Mouse (Mus musculus): ENCODE data around the gene Wdr66. TPM values are rescaled to one million over a fixed set of nuclear protein-coding genes. Genes with fewer than 3 reads are reported as not detected.
A peak's percentile ranks its signal among the peaks of the same experiment; 100 is the strongest.

Gene Wdr66
- polyA plus RNA-seq, 1 experiment from 2014 or later = 0.46 TPM

GRCm38 (mm10) chr5:123296972-123297754 is 45.3 kb downstream of the Wdr66 start:
- Histone ChIP-seq H3K9ac (replicated peaks; ENCODE audit: low read length) (no peak overlapping the region), H3K4me3 (replicated peaks; ENCODE audit: low read depth, low read length) (no peak overlapping the region), H3K36me3 (ENCODE audit: control insufficient read depth, insufficient read depth, low read length) (no peaks in the 10 kb centered on the region), H3K9me3 (ENCODE audit: control insufficient read depth, low read length) (no peaks in the 10 kb centered on the region), H3K27ac (replicated peaks; ENCODE audit: low read depth, low read length) (no peak overlapping the region), H3K4me2 (ENCODE audit: low read length) (no peak overlapping the region), H3K4me1 (ENCODE audit: control insufficient read depth, insufficient read depth, low read length) (peaks cover 14% of the 10 kb centered on the region), H3K27me3 (ENCODE audit: control insufficient read depth, insufficient read depth, low read length) (no peaks in the 10 kb centered on the region)
- WGBS = 54% methylated on average over 23 of the region's 23 CpGs
- no peak for DNase-seq
- no peak for ATAC-seq (ENCODE audit: low FRiP score, low TSS enrichment)

- Histone ChIP-seq H3K9ac (replicated peaks; ENCODE audit: low read length) (no peak overlapping the region), H3K4me1 (ENCODE audit: control insufficient read depth, insufficient read depth, low read length) (peaks cover 19% of the 10 kb centered on the region), H3K9me3 (ENCODE audit: control insufficient read depth, low read length) (no peaks in the 10 kb centered on the region), H3K36me3 (ENCODE audit: control insufficient read depth, insufficient read depth, low read length) (no peaks in the 10 kb centered on the region), H3K4me3 (replicated peaks; ENCODE audit: low read depth, low read length) (no peak overlapping the region), H3K27ac (replicated peaks; ENCODE audit: low read depth, low read length) (no peak overlapping the region), H3K27me3 (ENCODE audit: control insufficient read depth, insufficient read depth, low read length) (no peaks in the 10 kb centered on the region), H3K4me2 (ENCODE audit: low read length) (no peak overlapping the region)
- 77% methylated on average over 7 of the region's 7 CpGs for WGBS
- ATAC-seq (ENCODE audit: low FRiP score, low TSS enrichment) = no peak
- no peak for DNase-seq
Observed at GRCm38 (mm10) chr5:123297830-123298229, 45.9 kb downstream of the Wdr66 start.

GRCm38 (mm10) chr5:123298526-123298925 is 46.6 kb downstream of the Wdr66 start:
- no peaks in the 10 kb centered on the region for H3K27me3 ChIP-seq (ENCODE audit: control insufficient read depth, insufficient read depth, low read length)
- H3K36me3 ChIP-seq (ENCODE audit: control insufficient read depth, insufficient read depth, low read length) = no peaks in the 10 kb centered on the region
- H3K9ac ChIP-seq (replicated peaks; ENCODE audit: low read length) = no peak overlapping the region
- DNase-seq (no peak), ATAC-seq (ENCODE audit: low FRiP score, low TSS enrichment) (no peak)
- H3K9me3 ChIP-seq (ENCODE audit: control insufficient read depth, low read length) = no peaks in the 10 kb centered on the region
- H3K4me2 ChIP-seq (ENCODE audit: low read length) = no peak overlapping the region
- no peak overlapping the region for H3K27ac ChIP-seq (replicated peaks; ENCODE audit: low read depth, low read length)
- H3K4me1 ChIP-seq (ENCODE audit: control insufficient read depth, insufficient read depth, low read length) = peaks cover 19% of the 10 kb centered on the region
- 92% methylated on average over 6 of the region's 6 CpGs for WGBS
- H3K4me3 ChIP-seq (replicated peaks; ENCODE audit: low read depth, low read length) = no peak overlapping the region

GRCm38 (mm10) chr5:123300496-123301034 is 48.7 kb downstream of the Wdr66 start:
- H3K27me3 ChIP-seq (ENCODE audit: control insufficient read depth, insufficient read depth, low read length) = no peaks in the 10 kb centered on the region
- H3K36me3 ChIP-seq (ENCODE audit: control insufficient read depth, insufficient read depth, low read length) = no peaks in the 10 kb centered on the region
- H3K4me3 ChIP-seq (replicated peaks; ENCODE audit: low read depth, low read length) = no peak overlapping the region
- H3K27ac ChIP-seq (replicated peaks; ENCODE audit: low read depth, low read length) = no peak overlapping the region
- no peaks in the 10 kb centered on the region for H3K9me3 ChIP-seq (ENCODE audit: control insufficient read depth, low read length)
- DNase-seq (peak; percentile 47), ATAC-seq (ENCODE audit: low FRiP score, low TSS enrichment) (no peak)
- WGBS = 66% methylated on average over 8 of the region's 8 CpGs
- no peak overlapping the region for H3K4me2 ChIP-seq (ENCODE audit: low read length)
- H3K9ac ChIP-seq (replicated peaks; ENCODE audit: low read length) = no peak overlapping the region
- H3K4me1 ChIP-seq (ENCODE audit: control insufficient read depth, insufficient read depth, low read length) = peaks cover 19% of the 10 kb centered on the region

- Histone ChIP-seq H3K9me3 (ENCODE audit: control insufficient read depth, low read length) (no peaks in the 10 kb centered on the region), H3K4me3 (replicated peaks; ENCODE audit: low read depth, low read length) (no peak overlapping the region), H3K4me2 (ENCODE audit: low read length) (no peak overlapping the region), H3K27ac (replicated peaks; ENCODE audit: low read depth, low read length) (0 out of 2 replicates have a peak overlapping the region, but pooled peaks have one; percentile 13), H3K36me3 (ENCODE audit: control insufficient read depth, insufficient read depth, low read length) (no peaks in the 10 kb centered on the region), H3K4me1 (ENCODE audit: control insufficient read depth, insufficient read depth, low read length) (peaks cover 19% of the 10 kb centered on the region), H3K9ac (replicated peaks; ENCODE audit: low read length) (no peak overlapping the region), H3K27me3 (ENCODE audit: control insufficient read depth, insufficient read depth, low read length) (no peaks in the 10 kb centered on the region)
- ATAC-seq (ENCODE audit: low FRiP score, low TSS enrichment) (no peak), DNase-seq (no peak)
- 19% methylated on average over 20 of the region's 20 CpGs for WGBS
Observed at GRCm38 (mm10) chr5:123301780-123302521, 50.0 kb downstream of the Wdr66 start.

GRCm38 (mm10) chr5:123307630-123308282 is 55.9 kb downstream of the Wdr66 start:
- no peak overlapping the region for H3K27ac ChIP-seq (replicated peaks; ENCODE audit: low read depth, low read length)
- H3K4me1 ChIP-seq (ENCODE audit: control insufficient read depth, insufficient read depth, low read length) = no peaks in the 10 kb centered on the region
- no peak overlapping the region for H3K9ac ChIP-seq (replicated peaks; ENCODE audit: low read length)
- ATAC-seq (ENCODE audit: low FRiP score, low TSS enrichment) (no peak), DNase-seq (no peak)
- H3K9me3 ChIP-seq (ENCODE audit: control insufficient read depth, low read length) = no peaks in the 10 kb centered on the region
- H3K36me3 ChIP-seq (ENCODE audit: control insufficient read depth, insufficient read depth, low read length) = no peaks in the 10 kb centered on the region
- 54% methylated on average over 18 of the region's 18 CpGs for WGBS
- no peak overlapping the region for H3K4me3 ChIP-seq (replicated peaks; ENCODE audit: low read depth, low read length)
- H3K27me3 ChIP-seq (ENCODE audit: control insufficient read depth, insufficient read depth, low read length) = no peaks in the 10 kb centered on the region
- no peak overlapping the region for H3K4me2 ChIP-seq (ENCODE audit: low read length)

- WGBS = 48% methylated on average over 10 of the region's 10 CpGs
- no peak overlapping the region for H3K9ac ChIP-seq (replicated peaks; ENCODE audit: low read length)
- no peaks in the 10 kb centered on the region for H3K36me3 ChIP-seq (ENCODE audit: control insufficient read depth, insufficient read depth, low read length)
- DNase-seq (no peak), ATAC-seq (ENCODE audit: low FRiP score, low TSS enrichment) (no peak)
- no peak overlapping the region for H3K4me3 ChIP-seq (replicated peaks; ENCODE audit: low read depth, low read length)
- H3K27me3 ChIP-seq (ENCODE audit: control insufficient read depth, insufficient read depth, low read length) = no peaks in the 10 kb centered on the region
- H3K9me3 ChIP-seq (ENCODE audit: control insufficient read depth, low read length) = no peaks in the 10 kb centered on the region
- H3K4me1 ChIP-seq (ENCODE audit: control insufficient read depth, insufficient read depth, low read length) = no peaks in the 10 kb centered on the region
- H3K4me2 ChIP-seq (ENCODE audit: low read length) = no peak overlapping the region
- H3K27ac ChIP-seq (replicated peaks; ENCODE audit: low read depth, low read length) = no peak overlapping the region
Observed at GRCm38 (mm10) chr5:123309816-123310215, 57.9 kb downstream of the Wdr66 start.

GRCm38 (mm10) chr5:123310221-123310620 is 58.3 kb downstream of the Wdr66 start:
- no peak overlapping the region for H3K4me2 ChIP-seq (ENCODE audit: low read length)
- 67% methylated on average over 7 of the region's 7 CpGs for WGBS
- DNase-seq = no peak
- no peak for ATAC-seq (ENCODE audit: low FRiP score, low TSS enrichment)
- no peak overlapping the region for H3K27ac ChIP-seq (replicated peaks; ENCODE audit: low read depth, low read length)
- no peaks in the 10 kb centered on the region for H3K9me3 ChIP-seq (ENCODE audit: control insufficient read depth, low read length)
- H3K36me3 ChIP-seq (ENCODE audit: control insufficient read depth, insufficient read depth, low read length) = no peaks in the 10 kb centered on the region
- H3K27me3 ChIP-seq (ENCODE audit: control insufficient read depth, insufficient read depth, low read length) = no peaks in the 10 kb centered on the region
- H3K4me1 ChIP-seq (ENCODE audit: control insufficient read depth, insufficient read depth, low read length) = no peaks in the 10 kb centered on the region; the same call in 1 of the 2 replicates
- H3K9ac ChIP-seq (replicated peaks; ENCODE audit: low read length) = no peak overlapping the region
- no peak overlapping the region for H3K4me3 ChIP-seq (replicated peaks; ENCODE audit: low read depth, low read length)

All from midbrain, embryonic 14.5 days (tissue).